Mouse (Mus musculus) hindlimb bud, embryonic 11.5 days (tissue): Measurements from ENCODE around the gene Upf3b.
"Not testable (repeated sequence)": the region's sequence is repeated elsewhere in the genome, so short reads cannot be mapped to it uniquely, and the experiment has no call there.

Experiments
- DNase-seq: peaks from one replicate; pipeline ENCODE4 v3.0.0-alpha.2; 2012; ENCODE audit warnings: low read depth, low spot score; ENCODE audit errors: extremely low spot score

The Upf3b gene

DNA sequence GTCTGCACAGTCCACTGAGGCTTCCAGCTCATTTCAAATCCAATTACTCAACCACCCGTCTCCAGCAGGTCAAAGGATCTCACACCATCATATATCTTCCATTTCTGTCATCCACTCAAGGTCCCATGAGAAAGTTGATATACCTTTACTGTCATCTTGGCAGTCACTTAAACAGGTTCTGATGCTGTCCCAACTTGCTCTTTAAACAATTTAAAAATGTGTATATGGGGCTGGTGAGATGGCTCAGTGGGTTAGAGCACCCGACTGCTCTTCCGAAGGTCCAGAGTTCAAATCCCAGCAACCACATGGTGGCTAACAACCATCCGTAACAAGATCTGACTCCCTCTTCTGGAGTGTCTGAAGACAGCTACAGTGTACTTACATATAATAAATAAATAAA, 29.8 kb downstream of the Upf3b start:
- not testable (repeated sequence) for DNase-seq

DNA sequence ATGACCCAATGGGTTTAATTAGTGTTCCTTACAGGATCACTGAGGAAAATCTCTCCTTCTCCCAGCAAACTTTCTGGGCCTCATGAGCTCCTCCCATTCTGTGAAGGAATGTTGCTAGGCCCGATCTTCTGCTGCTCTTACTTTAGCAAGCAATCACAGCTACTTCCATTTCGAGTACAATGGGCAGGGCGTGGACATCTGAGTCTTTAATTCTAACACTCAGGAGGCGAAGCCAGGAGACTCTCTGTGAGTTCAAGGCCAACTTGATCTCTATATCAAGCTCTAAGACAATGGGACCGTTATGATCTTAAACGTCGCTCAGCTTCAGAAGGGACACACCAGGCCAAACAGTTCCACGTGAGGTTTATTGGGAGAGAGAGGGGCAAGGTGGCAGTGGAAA, 33.5 kb downstream of the Upf3b start:
- no peak for DNase-seq

DNA sequence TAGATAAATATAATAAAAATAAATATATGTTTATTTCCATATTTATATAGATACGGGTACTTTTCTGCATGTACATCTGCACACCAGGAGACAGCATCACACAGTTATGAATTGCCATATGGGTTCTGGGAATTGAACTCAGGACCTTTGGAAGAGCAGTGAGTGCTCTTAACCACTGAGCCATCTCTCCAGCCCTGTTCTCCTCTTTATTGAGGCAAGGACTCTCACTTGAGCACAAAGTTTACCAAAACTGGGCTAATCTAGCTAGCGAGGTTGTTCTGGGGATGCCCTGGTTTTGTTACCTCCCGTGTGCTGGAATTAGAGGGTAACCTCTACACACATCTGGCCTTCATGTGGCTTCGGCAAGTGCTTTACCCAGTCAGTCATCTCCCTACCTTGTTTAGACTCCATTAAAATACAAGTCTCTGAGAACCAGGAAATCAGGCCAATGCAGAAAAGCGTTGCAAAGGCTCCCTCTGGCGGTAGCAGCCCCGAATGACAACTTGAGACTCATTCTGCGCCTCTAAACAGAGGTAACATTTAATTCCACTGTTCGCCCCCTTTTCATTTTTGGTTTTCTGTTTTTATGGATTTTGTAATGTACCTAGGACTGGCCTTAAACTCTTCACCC, 35.7 kb downstream of the Upf3b start:
- DNase-seq = no peak

GRCm38 (mm10) chrX:37068766-37069165, 41.4 kb downstream of the Upf3b start:
- DNase-seq = no peak

- DNase-seq = no peak
Observed at GRCm38 (mm10) chrX:37067299-37067698, 42.8 kb downstream of the Upf3b start.

DNA sequence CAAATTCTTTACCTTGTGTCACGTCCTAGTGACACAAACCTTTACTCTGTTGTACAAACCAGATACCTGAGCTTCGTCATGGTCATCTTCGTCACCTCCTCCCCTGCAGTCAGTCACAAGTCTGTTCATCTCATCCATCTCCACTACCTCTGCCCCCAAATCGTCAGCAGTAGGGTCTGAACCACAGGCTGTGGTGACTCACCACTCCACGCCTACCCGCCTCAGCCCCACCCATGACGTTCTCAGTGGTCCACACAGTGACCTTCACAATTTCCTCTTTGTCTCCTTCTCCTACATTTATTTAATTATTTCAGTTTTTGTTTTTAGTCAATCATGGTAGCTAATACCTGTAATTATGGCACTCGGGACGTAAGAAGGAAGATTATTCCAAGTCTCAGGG, 46.2 kb downstream of the Upf3b start:
- DNase-seq = no peak

- no peak for DNase-seq
Observed at GRCm38 (mm10) chrX:37048890-37049823, 61.0 kb downstream of the Upf3b start.

GRCm38 (mm10) chrX:37048066-37048889, 61.8 kb downstream of the Upf3b start, which contains the start of gene Sowahd:
Gene Sowahd, plus strand, starts transcription at chrX:37048845.
- no peak for DNase-seq

DNA sequence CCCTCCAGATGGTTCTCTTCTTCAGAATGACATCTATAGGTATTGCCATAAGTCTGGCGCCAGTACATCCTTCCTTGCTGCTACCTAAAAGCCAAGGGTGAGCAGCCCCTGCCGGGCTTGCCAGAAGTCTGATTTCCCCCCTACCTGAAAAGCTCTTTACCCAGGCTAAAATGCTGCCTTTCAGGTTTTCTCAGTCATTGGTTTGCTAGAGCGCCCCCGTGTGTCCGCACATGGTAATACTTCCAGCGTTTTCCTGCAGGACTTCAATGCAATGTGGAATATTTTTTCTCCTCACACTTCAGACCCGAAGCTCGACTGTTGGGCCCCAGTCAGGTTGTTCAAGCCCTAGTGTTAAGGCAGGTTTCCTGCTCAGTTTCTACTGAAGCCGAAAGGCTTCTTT, 67.4 kb downstream of the Upf3b start:
- no peak for DNase-seq
